Mouse (Mus musculus): ENCODE results near the gene Mindy1. TPM values are rescaled to one million over a fixed set of nuclear protein-coding genes. Genes with fewer than 3 reads are reported as not detected.

The Mindy1 gene
- polyA plus RNA-seq, 1 experiment from 2014 or later = 35.4 TPM

GRCm38 (mm10) chr3:95284501-95285281 is 3.5 kb downstream of the Mindy1 start:
- ATAC-seq (replicated peaks; ENCODE audit: low FRiP score) (no peak), DNase-seq (ENCODE audit: low spot score) (no peak)
- Histone ChIP-seq H3K27ac (ENCODE audit: low read depth, low read length) (no peak overlapping the region), H3K4me3 (ENCODE audit: low read depth, low read length) (no peak overlapping the region), H3K9ac (ENCODE audit: low read length) (no peak overlapping the region), H3K27me3 (ENCODE audit: control insufficient read depth, insufficient read depth, low read length) (no peaks in the 10 kb centered on the region), H3K4me2 (ENCODE audit: low read depth, low read length, severe bottlenecking) (peak overlapping the region; percentile 84; the same call in 1 of the 2 replicates), H3K36me3 (ENCODE audit: control insufficient read depth, insufficient read depth, low read length) (no peaks in the 10 kb centered on the region), H3K4me1 (replicated peaks; ENCODE audit: control insufficient read depth, insufficient read depth, low read length) (peaks cover 8% of the 10 kb centered on the region), H3K9me3 (ENCODE audit: control insufficient read depth, low read length) (no peaks in the 10 kb centered on the region)
- WGBS = 90% methylated on average over 12 of the region's 12 CpGs

GRCm38 (mm10) chr3:95285390-95285789 is 4.2 kb downstream of the Mindy1 start:
- DNase-seq (ENCODE audit: low spot score) (no peak), ATAC-seq (replicated peaks; ENCODE audit: low FRiP score) (no peak)
- peaks cover 8% of the 10 kb centered on the region for H3K4me1 ChIP-seq (replicated peaks; ENCODE audit: control insufficient read depth, insufficient read depth, low read length)
- WGBS = 96% methylated on average over 5 of the region's 5 CpGs
- no peaks in the 10 kb centered on the region for H3K27me3 ChIP-seq (ENCODE audit: control insufficient read depth, insufficient read depth, low read length)
- H3K9ac ChIP-seq (ENCODE audit: low read length) = no peak overlapping the region
- no peak overlapping the region for H3K4me3 ChIP-seq (ENCODE audit: low read depth, low read length)
- H3K9me3 ChIP-seq (ENCODE audit: control insufficient read depth, low read length) = no peaks in the 10 kb centered on the region
- H3K36me3 ChIP-seq (ENCODE audit: control insufficient read depth, insufficient read depth, low read length) = no peaks in the 10 kb centered on the region
- no peak overlapping the region for H3K27ac ChIP-seq (ENCODE audit: low read depth, low read length)
- no peak overlapping the region for H3K4me2 ChIP-seq (ENCODE audit: low read depth, low read length, severe bottlenecking)

- 74% methylated on average over 5 of the region's 5 CpGs for WGBS
- DNase-seq (ENCODE audit: low spot score) (no peak), ATAC-seq (replicated peaks; ENCODE audit: low FRiP score) (no peak)
- H3K4me2 ChIP-seq (ENCODE audit: low read depth, low read length, severe bottlenecking) = no peak overlapping the region
- no peaks in the 10 kb centered on the region for H3K36me3 ChIP-seq (ENCODE audit: control insufficient read depth, insufficient read depth, low read length)
- H3K4me1 ChIP-seq (replicated peaks; ENCODE audit: control insufficient read depth, insufficient read depth, low read length) = peaks cover 6% of the 10 kb centered on the region
- no peak overlapping the region for H3K27ac ChIP-seq (ENCODE audit: low read depth, low read length)
- no peak overlapping the region for H3K9ac ChIP-seq (ENCODE audit: low read length)
- H3K9me3 ChIP-seq (ENCODE audit: control insufficient read depth, low read length) = no peaks in the 10 kb centered on the region
- H3K4me3 ChIP-seq (ENCODE audit: low read depth, low read length) = no peak overlapping the region
- no peaks in the 10 kb centered on the region for H3K27me3 ChIP-seq (ENCODE audit: control insufficient read depth, insufficient read depth, low read length)
Observed at GRCm38 (mm10) chr3:95286011-95286410, 4.9 kb downstream of the Mindy1 start.

- Histone ChIP-seq H3K36me3 (ENCODE audit: control insufficient read depth, insufficient read depth, low read length) (no peaks in the 10 kb centered on the region), H3K9ac (ENCODE audit: low read length) (no peak overlapping the region), H3K4me3 (ENCODE audit: low read depth, low read length) (no peak overlapping the region), H3K27me3 (ENCODE audit: control insufficient read depth, insufficient read depth, low read length) (no peaks in the 10 kb centered on the region), H3K4me1 (replicated peaks; ENCODE audit: control insufficient read depth, insufficient read depth, low read length) (peaks cover 6% of the 10 kb centered on the region), H3K27ac (ENCODE audit: low read depth, low read length) (no peak overlapping the region), H3K4me2 (ENCODE audit: low read depth, low read length, severe bottlenecking) (no peak overlapping the region), H3K9me3 (ENCODE audit: control insufficient read depth, low read length) (no peaks in the 10 kb centered on the region)
- 87% methylated on average over 7 of the region's 7 CpGs for WGBS
- ATAC-seq (replicated peaks; ENCODE audit: low FRiP score) (no peak), DNase-seq (ENCODE audit: low spot score) (no peak)
Observed at GRCm38 (mm10) chr3:95286510-95286909, 5.4 kb downstream of the Mindy1 start.

- Histone ChIP-seq H3K27ac (ENCODE audit: low read depth, low read length) (no peak overlapping the region), H3K4me1 (replicated peaks; ENCODE audit: control insufficient read depth, insufficient read depth, low read length) (peaks cover 6% of the 10 kb centered on the region), H3K36me3 (ENCODE audit: control insufficient read depth, insufficient read depth, low read length) (no peaks in the 10 kb centered on the region), H3K4me3 (ENCODE audit: low read depth, low read length) (no peak overlapping the region), H3K27me3 (ENCODE audit: control insufficient read depth, insufficient read depth, low read length) (no peaks in the 10 kb centered on the region), H3K9ac (ENCODE audit: low read length) (no peak overlapping the region), H3K9me3 (ENCODE audit: control insufficient read depth, low read length) (no peaks in the 10 kb centered on the region), H3K4me2 (ENCODE audit: low read depth, low read length, severe bottlenecking) (no peak overlapping the region)
- 92% methylated on average over 3 of the region's 3 CpGs for WGBS
- ATAC-seq (replicated peaks; ENCODE audit: low FRiP score) = no peak
- DNase-seq (ENCODE audit: low spot score) = no peak
Observed at GRCm38 (mm10) chr3:95287541-95287940, 6.4 kb downstream of the Mindy1 start.

GRCm38 (mm10) chr3:95289419-95289818 is 8.3 kb downstream of the Mindy1 start:
- Histone ChIP-seq H3K36me3 (ENCODE audit: control insufficient read depth, insufficient read depth, low read length) (no peaks in the 10 kb centered on the region; the same call in 1 of the 2 replicates), H3K9ac (ENCODE audit: low read length) (no peak overlapping the region), H3K27ac (ENCODE audit: low read depth, low read length) (no peak overlapping the region), H3K9me3 (ENCODE audit: control insufficient read depth, low read length) (no peaks in the 10 kb centered on the region), H3K4me3 (ENCODE audit: low read depth, low read length) (no peak overlapping the region), H3K4me1 (replicated peaks; ENCODE audit: control insufficient read depth, insufficient read depth, low read length) (no peaks in the 10 kb centered on the region), H3K4me2 (ENCODE audit: low read depth, low read length, severe bottlenecking) (no peak overlapping the region), H3K27me3 (ENCODE audit: control insufficient read depth, insufficient read depth, low read length) (no peaks in the 10 kb centered on the region)
- WGBS = 93% methylated on average over 4 of the region's 4 CpGs
- DNase-seq (ENCODE audit: low spot score) (no peak), ATAC-seq (replicated peaks; ENCODE audit: low FRiP score) (no peak)

GRCm38 (mm10) chr3:95290156-95290555 is 9.0 kb downstream of the Mindy1 start:
- no peak overlapping the region for H3K9ac ChIP-seq (ENCODE audit: low read length)
- ATAC-seq (replicated peaks; ENCODE audit: low FRiP score) (no peak), DNase-seq (ENCODE audit: low spot score) (no peak)
- H3K4me2 ChIP-seq (ENCODE audit: low read depth, low read length, severe bottlenecking) = no peak overlapping the region
- no peaks in the 10 kb centered on the region for H3K27me3 ChIP-seq (ENCODE audit: control insufficient read depth, insufficient read depth, low read length)
- WGBS = 79% methylated on average over 6 of the region's 6 CpGs
- H3K4me3 ChIP-seq (ENCODE audit: low read depth, low read length) = no peak overlapping the region
- no peaks in the 10 kb centered on the region for H3K9me3 ChIP-seq (ENCODE audit: control insufficient read depth, low read length)
- H3K4me1 ChIP-seq (replicated peaks; ENCODE audit: control insufficient read depth, insufficient read depth, low read length) = no peaks in the 10 kb centered on the region
- H3K36me3 ChIP-seq (ENCODE audit: control insufficient read depth, insufficient read depth, low read length) = no peaks in the 10 kb centered on the region; the same call in 1 of the 2 replicates
- H3K27ac ChIP-seq (ENCODE audit: low read depth, low read length) = no peak overlapping the region

GRCm38 (mm10) chr3:95291041-95291440 is 9.9 kb downstream of the Mindy1 start:
- Histone ChIP-seq H3K4me3 (ENCODE audit: low read depth, low read length) (no peak overlapping the region), H3K4me2 (ENCODE audit: low read depth, low read length, severe bottlenecking) (no peak overlapping the region), H3K9me3 (ENCODE audit: control insufficient read depth, low read length) (no peaks in the 10 kb centered on the region), H3K27ac (ENCODE audit: low read depth, low read length) (no peak overlapping the region), H3K4me1 (replicated peaks; ENCODE audit: control insufficient read depth, insufficient read depth, low read length) (no peaks in the 10 kb centered on the region), H3K36me3 (ENCODE audit: control insufficient read depth, insufficient read depth, low read length) (no peaks in the 10 kb centered on the region; the same call in 1 of the 2 replicates), H3K27me3 (ENCODE audit: control insufficient read depth, insufficient read depth, low read length) (no peaks in the 10 kb centered on the region), H3K9ac (ENCODE audit: low read length) (no peak overlapping the region)
- no peak for ATAC-seq (replicated peaks; ENCODE audit: low FRiP score)
- 91% methylated on average over 4 of the region's 4 CpGs for WGBS
- DNase-seq (ENCODE audit: low spot score) = no peak

GRCm38 (mm10) chr3:95292899-95293298 is 11.8 kb downstream of the Mindy1 start:
- 88% methylated on average over 2 of the region's 2 CpGs for WGBS
- H3K4me2 ChIP-seq (ENCODE audit: low read depth, low read length, severe bottlenecking) = no peak overlapping the region
- H3K4me3 ChIP-seq (ENCODE audit: low read depth, low read length) = no peak overlapping the region
- no peaks in the 10 kb centered on the region for H3K4me1 ChIP-seq (replicated peaks; ENCODE audit: control insufficient read depth, insufficient read depth, low read length)
- H3K9me3 ChIP-seq (ENCODE audit: control insufficient read depth, low read length) = no peaks in the 10 kb centered on the region
- H3K9ac ChIP-seq (ENCODE audit: low read length) = no peak overlapping the region
- no peak overlapping the region for H3K27ac ChIP-seq (ENCODE audit: low read depth, low read length)
- no peaks in the 10 kb centered on the region; the same call in 1 of the 2 replicates for H3K36me3 ChIP-seq (ENCODE audit: control insufficient read depth, insufficient read depth, low read length)
- DNase-seq (ENCODE audit: low spot score) (no peak), ATAC-seq (replicated peaks; ENCODE audit: low FRiP score) (no peak)
- no peaks in the 10 kb centered on the region for H3K27me3 ChIP-seq (ENCODE audit: control insufficient read depth, insufficient read depth, low read length)
